Mouse (Mus musculus) frontal cortex, postnatal 36 days (tissue): ENCODE measurements around the gene Nfkbie.

Experiments
- DNase-seq, 2 experiments: peaks; one replicate each; pipeline ENCODE4 v3.0.0; 2022; ENCODE audit warnings: low spot score in 2 of 2

Gene Nfkbie

GRCm38 (mm10) chr17:45559732-45560525, 4.4 kb downstream of the Nfkbie start:
- DNase-seq, result no peak

DNA sequence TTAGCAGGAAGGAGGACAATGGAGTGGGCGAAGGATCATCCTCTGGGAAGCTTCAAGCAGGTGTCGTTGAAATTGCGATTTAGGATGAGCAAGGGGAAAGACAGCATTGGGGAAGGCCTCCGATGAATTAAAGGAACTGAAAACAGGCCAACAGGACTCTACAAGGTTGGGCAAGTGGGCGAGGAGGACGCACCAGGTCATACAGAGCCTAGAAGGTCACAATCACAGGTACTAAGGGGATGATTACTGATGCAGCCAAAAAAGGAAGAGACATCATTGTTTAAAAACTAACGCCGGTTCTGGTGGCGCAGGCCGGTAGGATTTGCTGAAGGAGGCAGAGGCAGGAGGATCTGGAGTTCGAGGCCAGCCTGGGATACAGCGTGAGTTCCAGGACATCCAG, 7.7 kb downstream of the Nfkbie start:
- no peak for DNase-seq

DNA sequence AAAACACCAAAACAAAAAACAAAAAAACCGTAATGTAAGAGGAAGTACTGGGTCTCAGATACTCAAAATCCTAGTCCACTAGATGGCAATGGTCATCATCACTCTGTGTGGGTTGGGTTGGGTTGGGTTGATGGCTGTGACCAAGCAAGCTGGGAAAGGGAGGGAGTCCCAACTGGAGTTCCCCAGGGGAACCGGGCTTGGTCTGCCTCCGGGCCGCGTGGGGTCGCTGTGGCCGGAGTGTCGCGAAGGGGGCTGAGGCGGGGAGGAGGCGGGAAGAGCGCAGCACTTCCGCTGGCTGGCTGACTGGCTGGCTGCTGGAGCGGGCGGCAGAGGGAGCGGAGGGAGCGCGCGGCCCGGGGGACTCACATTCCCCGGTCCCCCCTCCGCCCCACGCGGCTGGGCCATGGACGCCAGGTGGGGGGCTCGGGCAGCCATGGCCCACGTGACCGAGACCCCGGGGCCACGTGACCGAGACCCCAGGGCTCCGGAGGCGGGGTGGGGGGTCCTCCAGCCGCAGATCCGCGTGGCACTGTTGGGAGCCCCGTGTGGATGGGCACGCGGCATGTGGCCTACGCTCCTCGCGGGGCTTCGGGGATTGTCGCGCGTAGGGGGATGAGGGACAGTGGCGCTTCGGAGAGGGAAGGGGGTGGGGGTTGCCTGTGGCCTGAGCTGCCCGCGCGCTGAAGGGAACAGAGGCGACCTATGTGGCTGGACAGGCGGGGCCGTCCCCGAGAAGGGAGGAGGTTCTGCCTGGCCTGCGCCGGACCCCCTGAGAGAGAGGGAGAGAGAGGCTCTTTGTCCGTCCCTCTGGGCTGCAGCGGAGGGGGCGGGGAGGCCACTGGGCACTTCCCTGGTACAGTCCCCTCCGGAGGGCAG, 8.4 kb downstream of the Nfkbie start, which contains the start of gene Slc35b2:
Gene Slc35b2, plus strand, starts transcription at position 220 of the 876 bp plus-strand sequence.
- DNase-seq, result peak; percentile 90 to 92

- DNase-seq, result no peak
Measured at GRCm38 (mm10) chr17:45564531-45565084, 9.1 kb downstream of the Nfkbie start.

- DNase-seq, result no peak
Measured at GRCm38 (mm10) chr17:45565103-45565502, 9.6 kb downstream of the Nfkbie start.

DNA sequence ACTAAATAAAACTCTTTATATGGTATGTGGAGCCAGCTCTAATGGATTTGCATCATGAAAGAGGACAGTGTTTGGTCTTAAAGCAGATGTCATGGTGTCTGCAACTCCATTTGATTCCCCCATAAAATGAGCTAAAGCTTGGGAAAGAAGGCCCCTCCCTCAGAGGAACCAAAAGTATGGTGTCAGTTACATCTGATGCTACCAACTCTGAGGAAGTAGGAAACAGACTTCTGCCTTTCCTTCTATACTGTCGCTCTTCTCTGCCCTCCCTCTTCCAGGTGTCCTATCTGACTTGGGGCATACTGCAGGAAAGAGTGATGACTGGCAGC, 10.5 kb downstream of the Nfkbie start:
- no peak for DNase-seq

GRCm38 (mm10) chr17:45566360-45567161, 11.1 kb downstream of the Nfkbie start:
- DNase-seq, result no peak

GRCm38 (mm10) chr17:45567162-45567601, 11.7 kb downstream of the Nfkbie start:
- DNase-seq, result peak in 1 of 2 experiments; percentile 52

- no peak for DNase-seq
Measured at GRCm38 (mm10) chr17:45568990-45569389, 13.5 kb downstream of the Nfkbie start.

GRCm38 (mm10) chr17:45569999-45570398, 14.5 kb downstream of the Nfkbie start:
- DNase-seq, result no peak

GRCm38 (mm10) chr17:45572103-45573086, 16.9 kb downstream of the Nfkbie start:
- peak; percentile 74 to 76 for DNase-seq

DNA sequence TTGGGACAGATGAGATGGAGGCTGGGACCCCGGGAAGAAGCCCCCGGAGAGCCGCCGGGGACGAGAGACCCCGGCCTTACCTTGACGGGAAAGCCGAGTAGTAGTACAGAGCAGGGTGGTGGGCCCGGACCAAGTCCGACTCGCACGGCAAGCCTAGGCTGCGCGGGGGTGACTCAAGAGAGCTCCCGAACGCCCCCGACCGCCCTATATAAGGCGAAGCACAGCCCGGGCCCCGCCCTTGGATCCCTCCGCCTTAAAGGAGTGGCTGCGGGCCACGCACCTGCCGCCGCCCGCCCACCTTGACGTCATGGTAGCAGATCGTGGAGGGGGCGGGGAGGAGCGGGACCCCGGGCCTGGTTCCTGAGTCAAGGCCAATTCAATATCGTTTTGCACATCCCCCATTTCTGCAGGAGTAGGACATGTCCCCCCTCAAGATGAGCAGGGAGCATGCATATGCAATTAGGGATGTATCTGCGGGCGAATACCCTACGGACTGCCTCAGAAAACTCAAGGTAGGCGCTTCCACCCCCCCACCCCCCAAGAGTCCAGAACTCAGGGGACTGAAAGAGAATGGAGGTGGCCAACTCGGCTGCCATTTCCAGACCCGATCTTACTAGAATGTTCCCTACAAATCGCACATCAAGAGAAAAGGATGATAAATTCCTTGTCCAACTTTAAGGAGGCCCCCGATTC, 17.7 kb downstream of the Nfkbie start, which contains the start of gene Hsp90ab1:
Gene Hsp90ab1, minus strand, starts transcription at position 185 of the 693 bp plus-strand sequence.
- DNase-seq, result peak; percentile 99

DNA sequence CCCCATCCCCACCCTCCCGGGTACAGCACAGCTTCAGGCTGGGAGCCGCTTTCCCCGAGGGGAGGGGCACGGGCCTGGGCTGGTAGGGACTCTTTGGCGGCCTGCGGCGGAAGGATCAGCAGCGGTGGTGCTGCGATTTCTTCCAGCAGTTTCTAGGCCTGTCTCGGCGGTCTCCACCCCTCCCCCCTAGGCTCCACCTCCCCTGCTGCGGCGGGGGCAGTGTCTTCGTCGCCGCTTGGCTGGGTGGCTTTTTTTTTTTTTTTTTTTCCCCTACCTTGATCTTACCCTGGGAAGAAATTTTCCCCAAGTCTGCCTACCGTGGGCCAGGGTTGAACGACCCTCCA, 18.2 kb downstream of the Nfkbie start:
- DNase-seq, result peak; percentile 97 to 98

- DNase-seq, result peak; percentile 87 to 89
Measured at GRCm38 (mm10) chr17:45574129-45574761, 18.7 kb downstream of the Nfkbie start.

DNA sequence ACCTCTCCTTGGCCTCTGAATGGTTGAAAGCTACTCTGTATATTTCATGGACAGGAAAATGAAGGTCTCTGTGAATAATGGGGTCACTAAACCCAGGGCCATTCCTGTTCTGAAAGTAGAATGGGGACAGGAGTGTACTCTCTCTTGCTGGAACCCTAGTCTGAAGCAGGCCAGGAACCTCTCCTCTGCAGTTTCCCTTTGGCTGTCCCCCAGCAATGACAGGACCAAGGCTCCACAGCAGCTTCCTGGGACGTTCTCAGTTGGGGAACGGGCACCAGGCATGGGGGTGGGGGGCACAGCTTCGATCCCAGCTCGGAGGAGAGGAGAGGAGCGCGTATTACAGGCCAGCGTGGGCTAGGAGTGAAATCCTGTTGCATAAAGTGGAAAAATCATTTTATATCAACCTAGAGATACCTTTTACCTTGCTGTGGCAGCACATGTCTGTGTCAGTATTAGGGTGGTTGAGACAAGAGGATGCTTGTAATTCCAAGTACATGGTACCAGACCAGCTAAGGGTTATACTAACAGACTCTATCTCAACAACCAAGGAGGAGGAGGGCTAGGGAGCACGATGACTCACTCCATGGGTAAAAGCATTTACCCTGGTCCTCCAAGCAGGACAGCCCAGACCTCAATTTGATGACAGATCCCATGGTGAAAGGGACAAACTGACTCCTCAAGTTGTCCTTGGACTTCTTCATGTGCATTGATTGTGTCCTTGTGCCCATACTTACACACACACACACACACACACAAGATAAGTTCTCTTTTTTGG, 19.8 kb downstream of the Nfkbie start:
- DNase-seq, result no peak

DNA sequence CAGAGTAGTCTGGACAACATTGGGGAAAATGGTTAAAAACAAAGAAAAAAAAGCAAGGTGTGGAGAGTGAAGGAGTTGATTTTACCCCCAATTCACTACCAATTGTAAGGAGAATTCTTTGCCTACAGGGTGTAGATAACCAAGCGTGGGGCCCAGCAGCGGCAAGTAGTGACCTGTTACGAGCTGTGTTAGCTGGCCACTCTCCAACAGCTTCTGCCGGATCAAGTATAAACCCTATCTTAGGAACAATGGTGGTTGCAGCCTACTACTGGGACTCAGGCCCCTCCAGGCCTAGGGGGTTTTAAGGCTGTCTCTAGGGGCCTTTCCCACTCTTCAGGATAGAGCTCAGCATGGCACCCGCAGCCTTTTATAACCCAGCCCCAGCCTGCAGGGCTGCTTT, 22.7 kb downstream of the Nfkbie start:
- no peak for DNase-seq

- DNase-seq, result no peak
Measured at GRCm38 (mm10) chr17:45578843-45579242, 23.3 kb downstream of the Nfkbie start.

- no peak for DNase-seq
Measured at GRCm38 (mm10) chr17:45579554-45579953, 24.1 kb downstream of the Nfkbie start.
